Mouse (Mus musculus): ENCODE measurements around the gene St7l. TPM values are rescaled to one million over a fixed set of nuclear protein-coding genes. Genes with fewer than 3 reads are reported as not detected.

Gene St7l
- polyA plus RNA-seq (2014; fragmentation: Nextera tagmentation; extraction: Ambion mirVana) = 36.3 and 40.3 TPM in 2 replicates

DNA sequence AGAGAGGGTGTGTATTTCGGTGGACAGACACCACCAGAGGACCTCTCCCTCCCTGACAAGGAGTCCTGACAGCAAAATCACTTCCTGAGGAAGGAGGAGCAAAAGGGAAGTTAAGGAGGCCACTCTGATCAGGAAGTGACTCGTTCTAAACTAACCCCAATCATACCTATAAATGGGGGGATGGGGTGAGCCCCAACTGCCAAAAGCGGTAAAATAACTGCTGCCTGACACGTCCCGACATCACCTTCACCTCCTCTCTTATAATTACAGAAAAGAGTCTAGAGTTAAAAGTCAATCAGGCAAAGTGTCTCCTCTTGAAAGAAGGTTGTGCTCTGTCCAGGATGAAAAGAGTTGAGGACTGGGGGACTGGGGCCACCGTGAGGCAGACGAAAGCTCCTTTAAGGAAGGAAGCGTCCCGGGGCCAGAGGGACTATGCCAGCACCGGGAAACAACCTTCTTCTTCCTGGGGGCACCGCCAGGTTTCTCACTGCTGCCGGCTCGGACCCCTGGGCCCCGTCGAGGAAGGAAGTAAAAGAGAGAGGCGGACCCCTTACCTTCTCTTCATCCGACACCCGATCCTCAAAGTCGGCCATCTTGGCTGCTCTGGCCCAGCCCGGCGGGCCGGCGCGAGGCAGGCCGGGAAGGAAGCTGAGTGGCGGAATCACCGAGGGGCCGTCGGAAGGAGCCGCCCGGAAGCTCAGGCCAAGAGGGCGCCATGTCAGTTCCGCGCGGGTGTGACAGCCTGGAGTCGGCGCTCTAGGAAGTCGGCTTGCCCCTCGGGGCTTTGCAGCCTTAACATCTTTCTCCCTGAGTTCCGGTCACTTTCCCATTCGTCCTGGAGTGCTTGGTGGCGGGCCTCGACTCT is at the start of gene St7l, which contains the start of gene Capza1:
Gene St7l, plus strand, starts transcription at position 220 of the 865 bp plus-strand sequence.
Gene Capza1, minus strand, starts transcription at position 720 of the 865 bp plus-strand sequence.
- peak; percentile 90 for DNase-seq (ENCODE audit: low spot score, missing footprints)
- Histone ChIP-seq H3K4me1 (ENCODE audit: control insufficient read depth, insufficient read depth, low read length) (peaks cover 13% of the 10 kb centered on the region), H3K27me3 (ENCODE audit: control insufficient read depth, insufficient read depth, low read length) (no peaks in the 10 kb centered on the region), H3K9me3 (ENCODE audit: control insufficient read depth, low read length) (no peaks in the 10 kb centered on the region), H3K4me3 (ENCODE audit: low read depth, low read length) (peak within 1 kb of the TSS; percentile 92), H3K9ac (ENCODE audit: low read length) (peak within 1 kb of the TSS; percentile 99), H3K36me3 (ENCODE audit: control insufficient read depth, insufficient read depth, low read length) (no peaks in the 10 kb centered on the region), H3K27ac (ENCODE audit: low read depth, low read length) (peak within 1 kb of the TSS; percentile 88), H3K4me2 (peak within 1 kb of the TSS; percentile 76)
- 0% methylated on average over 42 of the region's 43 CpGs for WGBS
- ATAC-seq (ENCODE audit: low FRiP score) = peak; percentile 97

DNA sequence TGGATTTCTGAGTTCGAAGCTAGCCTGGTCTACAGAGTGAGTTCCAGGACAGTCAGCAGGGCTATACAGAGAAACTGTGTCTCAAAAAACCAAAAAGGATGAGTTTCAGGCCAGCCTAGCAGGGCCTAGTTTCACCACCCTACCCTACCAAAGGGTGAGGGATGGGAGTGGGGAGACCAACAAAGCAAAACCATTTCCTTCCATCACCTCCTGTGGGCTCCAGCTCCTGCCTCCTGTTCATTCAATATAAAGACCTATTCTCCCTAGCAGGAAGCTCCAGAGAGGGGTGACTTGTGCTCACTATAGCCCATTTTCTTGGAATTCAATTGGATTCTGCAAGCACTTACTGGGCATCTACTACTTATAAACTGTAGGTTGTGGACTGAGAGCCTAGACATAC is 49.1 kb upstream of the St7l start:
- no peak overlapping the region for H3K9ac ChIP-seq (ENCODE audit: low read length)
- H3K9me3 ChIP-seq (ENCODE audit: control insufficient read depth, low read length) = no peaks in the 10 kb centered on the region
- no peak overlapping the region for H3K27ac ChIP-seq (ENCODE audit: low read depth, low read length)
- no peak overlapping the region for H3K4me2 ChIP-seq
- peaks cover 5% of the 10 kb centered on the region; the same call in 1 of the 2 replicates for H3K4me1 ChIP-seq (ENCODE audit: control insufficient read depth, insufficient read depth, low read length)
- H3K36me3 ChIP-seq (ENCODE audit: control insufficient read depth, insufficient read depth, low read length) = no peaks in the 10 kb centered on the region
- no peak overlapping the region for H3K4me3 ChIP-seq (ENCODE audit: low read depth, low read length)
- DNase-seq (ENCODE audit: low spot score, missing footprints) (peak; percentile 41), ATAC-seq (ENCODE audit: low FRiP score) (no peak)
- H3K27me3 ChIP-seq (ENCODE audit: control insufficient read depth, insufficient read depth, low read length) = no peaks in the 10 kb centered on the region
- 96% methylated on average over 1 of the region's 1 CpGs for WGBS

DNA sequence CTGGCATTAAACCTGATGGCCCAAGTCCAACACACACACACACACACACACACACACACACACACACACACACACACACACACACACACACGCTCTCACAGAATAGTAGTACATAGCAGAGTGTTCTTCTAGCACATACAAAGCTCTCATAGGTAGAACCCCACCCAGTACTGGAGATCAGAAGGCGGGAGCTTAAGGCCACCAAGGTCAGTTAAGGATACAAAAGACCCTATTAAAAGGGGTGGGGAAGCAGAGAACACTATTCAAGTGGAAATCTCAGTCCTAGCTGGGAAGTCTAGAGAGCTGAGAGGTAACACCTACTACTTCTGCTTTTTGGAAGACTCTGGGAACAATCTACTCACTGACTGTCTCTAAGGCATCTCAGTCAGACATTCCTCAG is 48.5 kb upstream of the St7l start:
- no peak overlapping the region for H3K4me3 ChIP-seq (ENCODE audit: low read depth, low read length)
- 100% methylated on average over 2 of the region's 2 CpGs for WGBS
- no peak for ATAC-seq (ENCODE audit: low FRiP score)

GRCm38 (mm10) chr3:104816130-104816529 is 47.7 kb upstream of the St7l start:
- DNase-seq (ENCODE audit: low spot score, missing footprints) = peak; percentile 70
- 97% methylated on average over 7 of the region's 7 CpGs for WGBS
- H3K9ac ChIP-seq (ENCODE audit: low read length) = no peak overlapping the region
- no peak for ATAC-seq (ENCODE audit: low FRiP score)
- no peaks in the 10 kb centered on the region for H3K27me3 ChIP-seq (ENCODE audit: control insufficient read depth, insufficient read depth, low read length)
- peaks cover 5% of the 10 kb centered on the region; the same call in 1 of the 2 replicates for H3K4me1 ChIP-seq (ENCODE audit: control insufficient read depth, insufficient read depth, low read length)
- no peaks in the 10 kb centered on the region for H3K36me3 ChIP-seq (ENCODE audit: control insufficient read depth, insufficient read depth, low read length)
- no peak overlapping the region for H3K4me2 ChIP-seq
- H3K27ac ChIP-seq (ENCODE audit: low read depth, low read length) = no peak overlapping the region
- no peaks in the 10 kb centered on the region for H3K9me3 ChIP-seq (ENCODE audit: control insufficient read depth, low read length)
- no peak overlapping the region for H3K4me3 ChIP-seq (ENCODE audit: low read depth, low read length)

More for the DNA sequence above, 48.5 kb upstream of the St7l start:
- Histone ChIP-seq H3K27ac (ENCODE audit: low read depth, low read length) (no peak overlapping the region), H3K9ac (ENCODE audit: low read length) (no peak overlapping the region), H3K4me1 (ENCODE audit: control insufficient read depth, insufficient read depth, low read length) (peaks cover 5% of the 10 kb centered on the region; the same call in 1 of the 2 replicates), H3K27me3 (ENCODE audit: control insufficient read depth, insufficient read depth, low read length) (no peaks in the 10 kb centered on the region), H3K4me2 (no peak overlapping the region), H3K36me3 (ENCODE audit: control insufficient read depth, insufficient read depth, low read length) (no peaks in the 10 kb centered on the region), H3K9me3 (ENCODE audit: control insufficient read depth, low read length) (no peaks in the 10 kb centered on the region)
- no peak for DNase-seq (ENCODE audit: low spot score, missing footprints)

DNA sequence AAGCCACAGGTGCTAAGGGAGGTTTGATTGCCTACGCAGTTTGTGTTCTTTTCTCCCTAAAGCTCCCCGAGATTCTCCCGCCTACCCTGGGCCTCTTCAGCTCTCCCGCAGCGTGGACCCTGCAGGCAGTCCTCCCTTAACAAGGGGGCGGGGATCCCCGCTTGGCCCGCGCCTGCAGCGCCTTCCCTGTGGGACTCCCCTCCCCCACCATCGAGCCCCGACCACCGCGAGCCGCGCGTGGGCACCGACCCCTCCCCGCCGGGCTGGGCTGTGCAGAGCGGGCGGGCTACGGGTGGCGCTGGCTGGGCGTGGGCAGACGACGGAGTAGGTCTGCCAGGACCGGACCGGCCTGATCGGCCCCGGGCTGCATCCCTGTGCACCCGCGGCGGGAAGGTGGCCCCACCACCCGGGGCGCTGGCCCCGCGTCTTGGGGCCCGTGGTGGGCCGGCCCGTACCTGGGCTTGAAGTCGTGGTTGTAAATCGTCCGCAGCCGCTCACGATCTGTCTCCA is 46.3 kb upstream of the St7l start:
- peak; percentile 92 for DNase-seq (ENCODE audit: low spot score, missing footprints)
- H3K27me3 ChIP-seq (ENCODE audit: control insufficient read depth, insufficient read depth, low read length) = no peaks in the 10 kb centered on the region
- H3K4me1 ChIP-seq (ENCODE audit: control insufficient read depth, insufficient read depth, low read length) = peaks cover 5% of the 10 kb centered on the region; the same call in 1 of the 2 replicates
- H3K9me3 ChIP-seq (ENCODE audit: control insufficient read depth, low read length) = no peaks in the 10 kb centered on the region
- no peak overlapping the region for H3K27ac ChIP-seq (ENCODE audit: low read depth, low read length)
- H3K36me3 ChIP-seq (ENCODE audit: control insufficient read depth, insufficient read depth, low read length) = no peaks in the 10 kb centered on the region
- H3K4me3 ChIP-seq (ENCODE audit: low read depth, low read length) = peak overlapping the region; percentile 72
- H3K4me2 ChIP-seq = peak overlapping the region; percentile 97
- peak overlapping the region; percentile 86 for H3K9ac ChIP-seq (ENCODE audit: low read length)
- peak; percentile 75 for ATAC-seq (ENCODE audit: low FRiP score)
- under 1% methylated on average over 46 of the region's 46 CpGs for WGBS

DNA sequence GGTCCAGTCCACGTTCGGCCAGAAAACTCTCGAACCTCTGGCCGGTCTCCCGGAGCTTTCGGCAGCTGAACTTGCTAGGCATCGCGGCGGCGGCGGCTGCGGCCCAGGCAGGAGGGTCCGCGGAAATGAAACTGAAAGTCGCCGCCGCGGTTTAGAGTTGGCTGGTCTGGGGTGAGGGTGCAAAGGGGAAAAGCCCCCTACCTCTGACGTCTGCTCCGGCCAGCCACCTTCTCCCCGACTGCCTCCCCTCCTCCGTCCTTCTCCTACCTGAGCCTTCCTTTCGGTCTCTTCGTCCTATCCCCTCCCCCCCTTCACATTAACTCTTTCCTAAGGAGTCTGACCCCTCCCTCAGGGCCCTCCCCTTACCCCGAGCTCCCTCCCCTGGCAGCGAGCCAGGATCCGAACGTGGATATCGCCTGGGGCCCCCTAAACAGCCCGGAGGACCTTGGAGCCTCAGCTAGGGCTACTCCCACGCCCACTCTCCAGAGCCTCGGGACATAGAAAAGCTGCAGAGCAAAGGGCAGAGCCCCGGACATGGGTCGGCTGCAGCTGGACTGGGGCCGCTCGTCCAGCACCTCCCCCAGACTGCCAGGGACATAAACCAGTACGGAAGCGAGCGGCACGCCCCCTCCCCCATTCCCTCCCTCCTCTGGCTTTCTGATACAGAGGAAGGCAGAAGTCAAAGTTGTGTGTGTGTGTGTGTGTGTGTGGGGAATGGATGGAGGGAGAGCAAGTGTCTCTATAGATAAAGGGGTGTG is 45.6 kb upstream of the St7l start, which contains the start of gene Mov10:
Gene Mov10, minus strand, starts transcription at position 573 of the 758 bp plus-strand sequence.
- Histone ChIP-seq H3K9me3 (ENCODE audit: control insufficient read depth, low read length) (no peaks in the 10 kb centered on the region), H3K9ac (ENCODE audit: low read length) (peak within 1 kb of the TSS; percentile 86), H3K4me1 (ENCODE audit: control insufficient read depth, insufficient read depth, low read length) (peaks cover 5% of the 10 kb centered on the region; the same call in 1 of the 2 replicates), H3K4me3 (ENCODE audit: low read depth, low read length) (peak within 1 kb of the TSS; percentile 72), H3K27ac (ENCODE audit: low read depth, low read length) (no peak within 1 kb of the TSS), H3K4me2 (peak within 1 kb of the TSS; percentile 97), H3K27me3 (ENCODE audit: control insufficient read depth, insufficient read depth, low read length) (no peaks in the 10 kb centered on the region), H3K36me3 (ENCODE audit: control insufficient read depth, insufficient read depth, low read length) (no peaks in the 10 kb centered on the region)
- WGBS = under 1% methylated on average over 33 of the region's 40 CpGs
- DNase-seq (ENCODE audit: low spot score, missing footprints) (peak; percentile 96), ATAC-seq (ENCODE audit: low FRiP score) (peak; percentile 85)

- Histone ChIP-seq H3K4me1 (ENCODE audit: control insufficient read depth, insufficient read depth, low read length) (peaks cover 5% of the 10 kb centered on the region; the same call in 1 of the 2 replicates), H3K27me3 (ENCODE audit: control insufficient read depth, insufficient read depth, low read length) (no peaks in the 10 kb centered on the region), H3K4me3 (ENCODE audit: low read depth, low read length) (peak overlapping the region; percentile 72), H3K9ac (ENCODE audit: low read length) (peak overlapping the region; percentile 86; the same call in 1 of the 2 replicates), H3K27ac (ENCODE audit: low read depth, low read length) (no peak overlapping the region), H3K9me3 (ENCODE audit: control insufficient read depth, low read length) (no peaks in the 10 kb centered on the region), H3K36me3 (ENCODE audit: control insufficient read depth, insufficient read depth, low read length) (no peaks in the 10 kb centered on the region), H3K4me2 (peak overlapping the region; percentile 97)
- WGBS = 10% methylated on average over 3 of the region's 3 CpGs
- DNase-seq (ENCODE audit: low spot score, missing footprints) (no peak), ATAC-seq (ENCODE audit: low FRiP score) (no peak)
These were observed 45.1 kb upstream of the St7l start for GRCm38 (mm10) chr3:104818749-104819134.

DNA sequence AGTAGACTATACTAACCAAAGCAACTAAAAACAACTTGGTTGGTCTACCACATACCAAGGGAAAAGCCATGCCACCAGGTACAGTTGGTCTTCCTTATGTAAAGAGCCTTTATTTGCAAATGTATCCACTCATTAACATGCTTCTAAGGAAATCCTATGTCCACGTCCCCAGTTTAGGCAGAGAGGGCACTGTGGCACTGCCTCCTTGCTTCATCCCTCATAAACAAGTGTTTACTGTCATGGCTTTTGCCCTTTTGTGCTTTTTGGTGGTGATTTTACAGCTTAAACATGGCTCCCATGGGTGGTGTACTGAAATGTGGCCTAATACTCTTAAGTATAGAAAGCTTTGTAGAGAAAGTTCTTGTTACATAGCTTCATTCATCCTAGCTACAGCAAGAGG is 43.4 kb upstream of the St7l start:
- ATAC-seq (ENCODE audit: low FRiP score) (no peak), DNase-seq (ENCODE audit: low spot score, missing footprints) (peak; percentile 80)
- Histone ChIP-seq H3K4me2 (no peak overlapping the region), H3K4me1 (ENCODE audit: control insufficient read depth, insufficient read depth, low read length) (peaks cover 5% of the 10 kb centered on the region; the same call in 1 of the 2 replicates), H3K9ac (ENCODE audit: low read length) (no peak overlapping the region), H3K27ac (ENCODE audit: low read depth, low read length) (no peak overlapping the region), H3K27me3 (ENCODE audit: control insufficient read depth, insufficient read depth, low read length) (no peaks in the 10 kb centered on the region), H3K36me3 (ENCODE audit: control insufficient read depth, insufficient read depth, low read length) (no peaks in the 10 kb centered on the region), H3K9me3 (ENCODE audit: control insufficient read depth, low read length) (no peaks in the 10 kb centered on the region), H3K4me3 (ENCODE audit: low read depth, low read length) (no peak overlapping the region)
- 70% methylated on average over 1 of the region's 1 CpGs for WGBS
